Mouse (Mus musculus): ENCODE data around the gene Opn3.

- TF ChIP-seq CTCF (IDR thresholded peaks at IDR 0.05) = peak; percentile 81
- no peak for TF ChIP-seq POLR2A (IDR thresholded peaks at IDR 0.05; ENCODE audit: insufficient read depth, low read depth, low read length)
Measured at GRCm38 (mm10) chr1:175625990-175626692, 66.4 kb downstream of the Opn3 start.

Measured in heart, adult 2 months (tissue).